Mouse (Mus musculus) liver, adult (tissue): Measurements from ENCODE around the gene Mef2d.

Experiments
- GATA4 ChIP-seq: IDR thresholded peaks from 2 replicates; pipeline ENCODE4 v1.6.1; 2014; ENCODE audit warnings: mild to moderate bottlenecking, low read length; ENCODE audit not compliant: insufficient replicate concordance

Gene Mef2d

DNA sequence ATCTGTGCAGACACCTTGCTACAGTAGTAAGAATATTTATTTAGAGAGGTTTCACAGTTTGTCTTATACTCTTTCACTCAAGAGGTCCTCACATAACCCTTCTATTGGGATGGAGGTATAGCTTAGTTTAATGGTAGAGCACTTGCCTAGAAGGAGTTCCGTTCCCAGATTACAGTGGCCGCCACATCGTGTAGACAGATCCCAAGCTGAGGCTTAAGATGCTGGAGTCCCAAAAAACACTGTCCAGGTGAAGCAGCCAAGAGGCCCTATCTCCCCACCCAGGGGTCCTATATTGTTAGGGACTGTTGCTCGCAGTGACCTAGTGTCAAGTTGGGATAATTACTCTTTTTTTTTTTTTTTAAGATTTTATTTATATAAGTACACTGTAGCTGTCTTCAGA lies 36.8 kb downstream of the Mef2d start:
- TF ChIP-seq GATA4, result no peak

DNA sequence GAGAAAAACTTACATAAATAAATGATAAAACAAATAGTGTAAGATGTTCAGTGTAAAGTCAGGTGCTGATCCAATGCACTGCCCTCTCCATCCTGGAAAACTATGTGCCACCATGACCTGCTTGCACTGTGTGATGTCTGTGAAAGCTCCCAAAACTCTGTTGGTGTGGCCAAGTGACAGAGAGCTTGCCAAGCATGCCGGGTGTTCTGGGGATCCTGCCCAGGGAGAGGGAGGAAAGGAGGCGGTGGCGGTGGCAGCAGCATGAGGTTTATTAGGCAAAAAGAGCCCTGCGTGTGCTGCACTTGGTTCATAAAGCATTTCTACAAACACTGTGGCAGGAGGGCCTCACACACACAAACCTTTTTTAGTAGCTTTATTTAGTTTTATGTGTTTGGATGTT lies 39.2 kb downstream of the Mef2d start:
- TF ChIP-seq GATA4, result no peak

DNA sequence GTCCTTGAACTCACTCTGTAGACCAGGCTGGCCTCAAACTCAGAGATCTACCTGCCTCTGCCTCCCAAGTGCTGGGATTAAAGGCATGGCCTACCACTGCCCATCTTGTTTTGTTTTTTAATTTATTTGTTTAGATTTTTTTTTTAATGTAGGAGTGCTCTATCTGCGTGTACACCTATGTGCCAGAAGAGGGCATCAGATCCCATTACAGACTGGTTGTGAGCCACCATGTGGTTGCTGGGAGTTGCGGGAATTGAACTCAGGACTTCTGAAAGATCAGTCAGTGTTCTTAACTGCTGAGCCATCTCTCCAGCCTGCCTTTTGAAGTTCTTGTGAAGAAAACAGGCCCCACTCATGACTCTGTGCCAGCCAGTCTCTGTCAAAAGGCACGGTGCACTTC lies 44.3 kb downstream of the Mef2d start:
- no peak for TF ChIP-seq GATA4

DNA sequence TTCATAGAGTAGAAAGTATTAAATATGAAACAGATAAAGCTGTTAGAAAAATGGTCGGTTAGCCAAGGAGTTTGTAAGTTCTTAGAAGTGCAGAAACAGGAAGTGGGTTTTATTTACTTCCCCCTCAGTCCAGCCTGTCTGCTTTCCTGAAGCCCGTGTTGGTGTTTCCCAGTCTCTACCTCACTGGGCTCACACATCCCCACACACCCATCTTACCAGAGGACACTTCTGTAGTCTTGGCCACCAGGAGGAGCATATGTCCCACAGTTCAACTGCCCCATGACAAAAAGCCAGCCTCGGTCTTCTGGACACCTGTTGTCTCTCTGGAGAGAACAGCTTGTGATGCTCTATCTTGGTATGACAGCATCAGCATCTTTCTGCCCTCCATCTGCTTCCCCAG lies 49.0 kb downstream of the Mef2d start:
- TF ChIP-seq GATA4, result no peak

DNA sequence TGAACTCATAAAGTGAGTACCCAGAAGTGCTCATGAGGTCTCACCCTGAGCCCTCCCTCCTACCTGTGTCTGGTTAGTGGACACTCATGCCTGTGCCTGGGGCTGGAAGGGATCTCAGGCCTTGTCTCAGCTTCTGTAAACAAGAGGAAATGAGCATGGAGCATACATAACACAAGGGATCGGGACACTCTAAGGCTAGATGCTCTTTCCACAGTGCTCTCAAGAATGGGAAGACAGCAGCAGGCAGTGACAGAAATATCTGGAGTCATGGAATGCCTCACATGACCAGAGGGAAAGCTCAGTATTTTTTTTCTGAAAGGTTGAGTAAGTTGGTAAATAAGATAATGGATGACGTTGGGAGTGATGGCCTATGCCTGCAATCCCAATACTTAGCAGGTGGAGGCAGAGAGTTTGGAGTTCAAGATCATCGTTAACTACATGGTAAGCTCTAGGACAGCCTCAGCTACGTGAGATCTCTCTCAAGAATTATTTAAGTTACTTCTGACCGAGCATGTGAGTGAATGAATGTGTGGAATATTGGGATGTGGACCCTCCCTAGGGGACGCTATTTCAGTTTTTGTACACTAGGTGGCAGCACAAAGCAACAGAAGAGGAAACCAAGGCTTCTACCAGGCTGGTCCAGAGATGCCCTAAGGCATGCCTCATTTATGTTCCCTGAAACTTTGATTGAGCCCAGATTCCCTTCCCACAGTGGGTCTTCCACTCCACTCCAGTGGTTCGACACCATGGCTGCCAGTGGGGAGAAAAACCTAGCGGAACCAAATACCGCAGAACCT lies 49.8 kb downstream of the Mef2d start:
- no peak for TF ChIP-seq GATA4

DNA sequence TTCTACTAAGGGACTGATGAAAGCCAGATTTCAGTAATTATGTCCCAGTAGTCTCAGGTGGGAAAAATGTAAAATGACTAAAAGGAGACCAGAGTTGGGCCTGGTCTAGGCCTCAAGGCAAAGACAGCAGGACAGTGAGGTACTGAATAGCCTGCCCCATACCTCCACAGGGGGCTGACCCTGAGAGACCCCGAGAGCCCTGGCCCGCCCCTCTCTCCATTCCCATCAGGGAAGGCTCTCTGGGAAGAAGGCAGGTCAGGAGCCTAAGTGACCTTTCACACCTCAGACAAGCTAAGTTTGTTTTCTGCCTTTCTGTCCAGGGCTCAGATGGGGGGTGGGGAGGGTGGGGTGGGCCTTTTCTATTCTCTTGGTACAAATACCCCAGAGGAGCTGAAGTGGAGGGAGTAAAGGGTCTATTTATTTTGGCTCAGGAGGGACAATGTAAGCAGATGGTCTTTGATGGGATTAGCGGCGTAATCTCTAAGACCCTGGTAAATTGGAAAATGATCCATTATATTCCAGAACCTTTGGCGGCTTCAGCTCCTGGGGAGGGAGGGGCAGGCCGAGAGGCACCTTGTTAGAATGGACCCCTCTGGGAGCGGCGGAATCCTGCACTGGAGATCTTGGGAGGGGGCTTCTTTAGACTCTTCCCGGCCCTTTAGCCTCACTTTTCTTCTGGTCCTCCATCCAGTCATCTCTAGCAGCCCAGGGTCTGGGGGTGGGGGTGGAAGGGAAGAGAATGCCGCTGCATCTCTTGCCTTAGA lies 55.8 kb downstream of the Mef2d start:
- TF ChIP-seq GATA4, result no peak

DNA sequence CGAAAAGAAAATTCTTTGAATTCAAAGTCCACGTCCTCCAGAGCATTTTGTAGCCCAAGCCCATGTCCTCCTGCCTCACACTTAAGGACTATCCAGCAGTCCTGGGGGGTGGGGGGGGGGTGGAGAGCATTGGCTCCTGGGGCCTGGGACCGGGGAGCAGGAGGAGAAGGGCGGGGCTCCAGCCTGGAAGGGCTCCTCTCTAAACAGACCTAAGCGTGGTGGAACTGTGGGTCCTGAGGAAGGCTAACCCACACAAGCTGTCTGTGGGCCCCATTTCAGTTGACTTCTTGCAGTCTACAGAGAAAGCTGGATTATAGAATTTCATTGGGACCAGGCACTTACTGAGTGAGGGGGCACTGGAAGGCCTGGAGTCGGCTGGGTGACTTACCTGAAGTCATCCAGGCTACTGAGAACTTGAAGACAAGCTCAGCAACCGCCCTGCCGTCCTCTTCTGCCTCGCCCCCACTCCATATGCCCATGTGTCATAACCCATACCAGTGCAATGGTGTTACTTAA lies 56.4 kb downstream of the Mef2d start:
- TF ChIP-seq GATA4, result no peak

DNA sequence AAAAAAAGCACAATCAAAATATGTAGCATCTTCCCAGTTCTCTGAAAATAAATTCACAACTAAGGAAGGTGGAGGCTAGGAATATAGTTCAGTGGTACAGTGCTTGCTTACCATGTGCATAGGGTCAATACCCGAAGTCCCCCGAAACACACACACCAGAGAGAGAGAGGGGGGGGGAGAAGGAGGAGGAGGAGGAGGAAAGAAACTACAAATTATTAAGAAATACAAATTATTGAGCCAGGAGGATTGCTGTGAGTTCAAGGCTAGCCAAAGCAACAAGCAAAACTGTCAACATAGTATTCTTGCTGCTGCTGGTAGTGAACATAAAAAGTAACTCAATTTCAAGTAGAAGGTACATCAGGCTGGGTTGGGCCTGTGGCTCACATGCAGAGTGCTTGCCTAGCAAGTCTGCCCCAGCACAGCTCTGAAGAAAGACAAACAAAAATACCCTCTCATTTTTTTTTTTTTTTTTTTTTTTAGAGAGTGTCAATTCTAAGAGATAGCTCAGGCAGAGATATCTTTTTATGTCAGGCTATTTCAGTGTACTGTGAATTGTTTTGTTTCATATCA lies 57.5 kb downstream of the Mef2d start:
- no peak for TF ChIP-seq GATA4

DNA sequence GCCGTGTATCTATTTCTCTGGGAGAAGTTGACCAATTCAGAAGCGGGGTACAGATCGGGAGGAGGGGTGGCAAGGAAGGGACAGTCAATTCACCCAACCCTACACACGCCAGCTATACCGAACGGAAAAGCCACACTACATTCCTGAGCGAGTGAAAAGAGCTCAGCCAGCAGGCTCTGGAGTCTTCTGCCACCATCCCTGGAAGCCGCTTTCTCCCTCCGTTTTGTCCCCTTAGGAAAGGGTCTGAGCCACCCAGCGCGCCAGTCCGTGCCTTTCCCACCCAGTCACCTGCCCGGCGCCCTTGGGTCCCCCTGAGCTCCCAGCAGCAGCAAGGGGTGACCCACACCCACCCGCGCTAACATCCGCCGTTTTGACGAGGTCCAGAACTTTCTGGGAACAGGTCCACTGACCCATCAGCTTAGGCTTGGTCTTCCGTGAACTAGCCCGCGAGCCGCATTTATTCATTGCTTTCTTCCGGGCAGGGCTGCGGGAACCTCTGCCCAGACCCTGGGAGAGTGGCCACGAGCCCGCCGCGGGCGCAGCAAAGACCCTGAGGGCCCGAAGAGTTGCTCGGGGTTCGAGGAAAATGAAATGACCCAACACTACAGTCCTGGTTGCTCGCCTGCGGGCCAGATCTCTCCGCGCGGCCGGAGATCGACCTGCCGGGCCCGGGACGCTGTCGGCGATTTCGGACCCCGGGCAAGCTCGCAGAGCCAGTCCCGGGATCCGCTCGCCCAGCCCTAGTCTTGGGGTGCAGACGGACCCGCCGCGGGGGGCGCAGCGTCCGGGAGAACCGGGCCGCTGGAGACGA lies 58.2 kb downstream of the Mef2d start:
- TF ChIP-seq GATA4, result no peak

DNA sequence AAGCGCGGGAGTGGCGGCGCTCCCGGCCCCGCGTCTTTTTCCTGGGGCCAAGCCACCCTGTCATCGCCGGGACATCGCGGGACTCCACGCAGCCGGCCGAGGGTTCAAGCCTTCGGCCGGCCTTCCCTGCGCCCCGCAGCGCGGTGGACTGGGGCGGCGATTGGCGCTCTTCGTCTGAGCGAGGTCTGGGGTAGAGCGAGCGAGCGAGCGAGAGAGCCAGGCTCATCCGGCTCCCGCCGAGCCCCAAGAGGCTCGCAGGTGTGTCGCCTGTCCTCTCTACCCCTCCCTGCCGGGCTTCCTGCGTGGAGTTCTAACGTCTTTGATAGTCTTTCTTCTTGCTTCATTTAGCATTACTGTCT lies 58.8 kb downstream of the Mef2d start:
- no peak for TF ChIP-seq GATA4

DNA sequence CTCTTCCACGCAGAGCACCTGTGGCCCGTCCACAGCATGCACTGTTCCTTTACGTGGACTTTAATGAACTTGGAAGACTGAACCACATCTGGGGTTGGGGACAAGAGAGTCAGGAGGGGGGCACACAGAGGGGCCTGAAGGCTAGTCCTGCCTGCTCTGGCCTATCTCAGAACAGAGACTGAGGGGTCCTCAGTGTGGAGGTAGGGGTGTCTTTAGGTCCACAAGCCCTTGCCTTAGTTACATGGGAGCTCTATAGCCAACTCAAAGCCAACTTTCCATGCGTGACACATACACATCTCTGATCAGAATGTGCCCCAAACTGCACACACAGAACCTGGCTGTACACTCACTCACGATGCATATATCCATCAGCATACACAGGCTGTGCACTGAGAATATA lies 59.5 kb downstream of the Mef2d start:
- no peak for TF ChIP-seq GATA4

DNA sequence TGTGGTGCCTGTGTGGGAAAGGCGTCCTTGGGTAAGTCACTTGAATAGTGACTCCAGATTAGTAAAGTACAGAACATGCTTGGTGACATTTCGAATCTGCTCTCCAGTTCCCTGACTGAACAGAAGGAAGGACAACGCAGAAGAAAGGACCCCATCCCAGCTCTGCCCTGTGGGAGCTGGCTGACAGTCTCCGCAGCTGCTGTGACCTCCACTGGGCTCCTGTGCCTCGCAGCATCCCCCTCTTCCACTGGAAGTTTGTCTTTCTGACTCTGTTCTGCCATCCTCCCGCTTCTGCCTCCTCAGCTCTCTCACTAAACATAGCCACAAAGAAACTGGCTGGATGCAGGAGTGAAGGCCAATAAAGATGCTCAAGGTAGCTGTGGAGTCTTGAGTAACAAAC lies 60.8 kb downstream of the Mef2d start:
- TF ChIP-seq GATA4, result no peak

DNA sequence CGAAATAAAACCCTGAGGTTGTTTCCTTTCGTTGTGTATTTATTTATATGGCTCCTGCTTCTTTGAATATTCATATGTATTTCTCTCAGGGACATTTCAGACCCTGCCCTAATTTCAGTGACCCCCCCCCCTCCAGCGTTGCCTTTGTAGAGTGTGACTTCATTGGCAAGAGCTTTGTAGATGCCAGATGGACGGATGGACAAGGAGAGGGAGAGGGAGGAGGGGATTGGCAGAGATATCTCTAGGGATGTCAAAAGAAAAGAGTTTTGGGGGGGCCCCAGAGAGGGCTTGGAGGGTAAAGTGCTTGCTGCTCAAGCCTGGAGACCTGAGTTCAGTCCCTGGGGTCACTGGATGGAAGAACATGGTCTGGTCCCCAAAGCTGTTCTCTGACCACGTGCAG lies 61.3 kb downstream of the Mef2d start:
- TF ChIP-seq GATA4, result no peak

DNA sequence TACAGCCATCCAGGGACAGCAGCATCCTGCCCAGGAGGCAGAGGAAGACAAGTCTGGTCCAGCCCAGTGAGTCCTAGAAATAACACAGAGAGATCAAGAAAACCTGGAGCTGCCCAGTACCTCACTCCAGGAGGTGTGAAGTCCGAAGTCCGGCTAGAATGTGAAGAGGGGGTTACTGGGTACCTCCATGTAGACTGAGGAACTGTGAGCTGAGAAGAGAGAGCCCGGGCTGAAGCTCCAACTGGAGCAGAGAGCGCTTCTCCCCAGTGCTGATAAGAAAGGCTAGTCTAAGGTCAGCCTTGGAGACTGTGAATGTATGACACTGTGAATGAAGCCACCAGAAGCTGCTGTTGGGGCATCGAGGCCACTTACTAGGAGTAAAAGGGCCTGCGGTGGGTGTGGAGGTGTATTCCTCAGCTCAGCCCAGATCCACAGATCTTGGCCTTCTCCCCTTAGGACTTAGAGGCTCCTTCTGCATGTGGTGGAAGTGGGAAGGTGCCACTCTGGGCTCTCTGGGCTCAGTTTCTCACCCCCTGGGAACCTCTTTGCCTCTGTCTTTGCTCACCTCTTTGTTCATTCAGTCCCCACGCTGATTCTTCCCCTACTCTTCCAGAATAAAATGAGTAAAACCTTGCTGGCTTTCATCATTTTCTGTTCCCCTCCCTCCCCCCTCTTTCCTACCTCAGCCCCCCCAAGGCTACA lies 62.0 kb downstream of the Mef2d start:
- TF ChIP-seq GATA4, result no peak

DNA sequence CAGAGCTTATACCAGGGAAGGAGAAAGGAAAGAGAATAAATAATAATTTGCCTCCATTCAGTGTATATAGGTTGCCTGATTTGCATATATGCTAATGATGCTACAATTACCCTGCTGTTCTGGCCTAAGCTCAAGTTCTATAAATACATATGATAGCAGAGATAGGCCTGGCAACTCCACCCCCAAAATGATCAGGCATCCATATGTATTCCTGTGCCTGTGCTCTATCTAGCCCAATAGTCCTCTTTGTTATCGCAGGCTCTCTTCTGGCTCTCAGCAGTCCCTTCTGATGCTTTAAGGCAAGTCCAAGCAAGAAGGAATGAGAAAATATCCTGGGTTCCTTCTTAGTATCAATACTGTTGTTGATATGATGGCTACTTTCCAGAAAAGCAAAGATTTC lies 62.6 kb downstream of the Mef2d start:
- no peak for TF ChIP-seq GATA4
